Mouse (Mus musculus) embryonic stem cell, embryonic (primary cell): ENCODE measurements around the gene Gm47985.
"Not testable (repeated sequence)": the region's sequence is repeated elsewhere in the genome, so short reads cannot be mapped to it uniquely, and the experiment has no call there.

ENCODE experiments used
- CTCF ChIA-PET, 4 experiments: fragments of 300-600 bp in 2 of 4; fragments of 350-600 bp in 2 of 4; sonication (Branson Sonifier 250); formaldehyde crosslinking; loops; one replicate each; lab custom pipeline; 2022; ENCODE audit warnings: inconsistent platforms in 2 of 4; lab: Charles Lee
- POLR2A ChIA-PET, 4 experiments: fragments of 300-600 bp in 2 of 4; fragments of 350-600 bp in 2 of 4; sonication (Branson Sonifier 250); formaldehyde crosslinking; loops; one replicate each; lab custom pipeline; 2022; ENCODE audit warnings: antibody characterized with exemption in 4 of 4, inconsistent platforms in 1 of 4; lab: Charles Lee

The Gm47985 gene

DNA sequence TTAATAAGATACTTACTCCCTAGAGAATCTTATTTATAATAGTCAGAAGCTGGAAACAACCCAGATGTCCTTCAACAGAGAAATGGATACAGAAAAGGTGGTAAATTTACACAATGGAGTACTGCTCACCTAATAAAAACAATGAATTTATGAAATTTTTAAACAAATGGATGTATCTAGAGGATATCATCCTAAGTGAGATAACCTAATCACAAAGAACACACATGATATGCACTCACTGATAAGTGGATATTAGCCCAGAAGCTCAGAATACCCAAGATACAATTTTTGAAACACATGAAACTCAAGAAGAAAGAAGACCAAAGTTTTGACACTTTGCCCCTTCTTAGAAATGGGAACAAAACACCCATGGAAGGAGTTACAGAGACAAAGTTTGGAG is 26.6 kb downstream of the Gm47985 start:
- CTCF ChIA-PET, POLR2A ChIA-PET: not testable (repeated sequence)

- CTCF ChIA-PET, POLR2A ChIA-PET: not testable (repeated sequence)
Observed at GRCm38 (mm10) chr1:151209824-151210355, 27.6 kb downstream of the Gm47985 start, which contains the start of gene Gm47996. TSS of gene Gm47996 (plus strand) at chr1:151210131.

DNA sequence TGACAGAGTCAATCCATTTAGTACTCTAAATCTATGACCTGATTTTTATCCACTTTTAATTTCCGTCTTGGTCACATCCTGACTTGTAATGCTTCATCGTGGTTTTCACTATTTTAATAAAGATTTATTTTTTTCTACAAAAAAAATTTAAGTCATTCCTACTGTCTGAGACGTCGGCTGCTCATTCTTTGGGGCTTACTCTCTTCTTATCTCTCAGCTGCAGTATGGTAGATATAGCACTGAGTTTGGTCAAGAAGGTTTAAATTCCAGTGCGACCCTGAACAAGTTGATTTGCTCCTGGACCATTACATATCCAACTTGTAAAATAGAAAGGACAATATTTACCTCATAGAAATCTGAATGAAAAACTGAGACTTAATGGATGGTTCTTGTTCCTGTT is 29.3 kb downstream of the Gm47985 start:
- POLR2A ChIA-PET = interaction anchor here in 1 of 4 experiments (1.3 kb wide), 1 partner anchor 25 kb away, joined by 3 read pairs; no protein-coding TSS in a partner anchor
- CTCF ChIA-PET = not testable (repeated sequence)

- CTCF ChIA-PET = no interaction called here
Observed at GRCm38 (mm10) chr1:151214862-151215261, 32.5 kb downstream of the Gm47985 start.

DNA sequence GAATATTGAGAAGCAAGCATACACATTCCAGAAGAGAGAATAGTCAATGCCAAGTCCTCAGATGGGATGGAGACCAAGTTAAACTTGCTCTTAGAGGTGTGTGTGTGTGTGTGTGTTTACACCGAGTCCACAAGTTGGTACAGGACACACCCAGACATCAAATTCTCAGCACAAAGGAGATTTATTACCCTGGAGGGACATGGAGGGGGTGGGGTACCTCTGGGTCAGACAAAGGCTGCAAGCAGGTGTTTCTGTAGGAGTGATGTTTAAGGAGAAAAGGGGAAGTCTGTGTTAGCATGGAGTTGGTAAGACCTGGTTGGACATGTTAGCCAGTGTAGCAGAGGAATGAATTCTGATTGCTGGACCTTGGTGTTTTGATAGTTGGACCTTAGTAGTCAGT is 33.6 kb downstream of the Gm47985 start:
- CTCF ChIA-PET = no interaction called here
- POLR2A ChIA-PET = interaction anchor here in 1 of 4 experiments (0.5 kb wide), 1 partner anchor 35 kb away, joined by 3 read pairs; no protein-coding TSS in a partner anchor

More at GRCm38 (mm10) chr1:151214862-151215261, 32.5 kb downstream of the Gm47985 start:
- POLR2A ChIA-PET = interaction anchor here in 2 of 4 experiments (0.5 to 1.6 kb wide), 4 partner anchors 28 to 1329 kb away, joined by 3 to 6 read pairs (median 4); no protein-coding TSS in a partner anchor

GRCm38 (mm10) chr1:151216417-151216816 is 34.1 kb downstream of the Gm47985 start:
- ChIA-PET POLR2A (no interaction called here), CTCF (no interaction called here)

DNA sequence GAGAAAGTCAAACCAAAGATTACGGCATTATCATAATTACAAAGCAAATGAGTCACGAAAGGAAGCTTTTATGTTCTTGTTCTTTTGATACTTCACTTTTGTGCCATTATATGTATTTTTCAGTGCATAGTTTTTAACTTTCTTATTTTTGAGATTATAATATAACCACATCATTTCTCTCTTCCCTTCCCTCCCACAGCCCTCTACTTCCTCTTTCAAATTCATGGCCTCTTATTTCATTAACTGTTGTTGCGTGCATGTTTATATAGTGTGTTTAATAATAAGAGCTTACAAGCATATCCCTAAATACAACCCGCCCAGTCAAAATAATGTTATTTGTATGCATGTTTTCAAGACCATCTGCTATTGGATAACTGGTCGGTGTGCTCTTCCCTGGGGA is 36.7 kb downstream of the Gm47985 start:
- ChIA-PET POLR2A (no interaction called here), CTCF (no interaction called here)

GRCm38 (mm10) chr1:151220098-151220497 is 37.8 kb downstream of the Gm47985 start:
- CTCF ChIA-PET = no interaction called here
- POLR2A ChIA-PET = interaction anchor here in 1 of 4 experiments (1.0 kb wide), 1 partner anchor 12 kb away, joined by 3 read pairs; no protein-coding TSS in a partner anchor

DNA sequence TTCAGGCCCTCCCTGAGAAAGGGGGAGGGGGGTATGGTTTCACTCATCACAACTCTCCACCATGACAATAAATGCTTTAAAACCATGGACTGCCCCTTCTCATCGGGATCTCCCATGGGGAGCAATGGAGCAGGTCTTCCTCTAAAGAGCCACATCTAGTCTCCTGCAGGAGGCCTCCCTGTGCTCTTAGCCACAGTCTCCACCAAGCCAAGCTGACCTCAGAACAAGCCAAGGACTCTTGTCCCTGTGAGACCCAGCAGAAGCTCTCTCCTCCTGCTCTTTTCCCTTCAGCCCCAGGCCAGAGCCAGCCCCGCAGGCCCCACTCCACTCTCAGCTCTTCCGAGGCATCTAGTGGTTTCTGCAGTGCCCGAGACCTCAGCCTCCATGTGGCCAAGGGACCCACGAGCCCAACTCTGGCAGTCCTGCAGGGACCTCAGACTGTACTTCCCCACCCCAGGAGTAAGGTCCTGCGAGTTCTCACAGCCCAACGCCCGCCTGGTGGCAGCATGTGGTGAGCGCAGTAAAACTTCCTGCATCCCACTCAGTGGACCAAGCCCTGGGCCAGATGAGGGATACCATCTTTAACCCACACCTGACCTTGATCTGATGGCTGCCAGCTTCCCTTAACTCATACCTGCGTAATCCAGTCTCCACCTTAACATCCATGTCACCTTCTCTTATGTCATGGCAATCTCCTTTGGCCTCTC is 40.4 kb downstream of the Gm47985 start:
- ChIA-PET CTCF (interaction anchor here in 1 of 4 experiments (0.5 kb wide), 1 partner anchor 92 kb away, joined by 3 read pairs; no protein-coding TSS in a partner anchor), POLR2A (interaction anchor here in 1 of 4 experiments (2.0 kb wide), 1 partner anchor 13 kb away, joined by 5 read pairs; no protein-coding TSS in a partner anchor)

DNA sequence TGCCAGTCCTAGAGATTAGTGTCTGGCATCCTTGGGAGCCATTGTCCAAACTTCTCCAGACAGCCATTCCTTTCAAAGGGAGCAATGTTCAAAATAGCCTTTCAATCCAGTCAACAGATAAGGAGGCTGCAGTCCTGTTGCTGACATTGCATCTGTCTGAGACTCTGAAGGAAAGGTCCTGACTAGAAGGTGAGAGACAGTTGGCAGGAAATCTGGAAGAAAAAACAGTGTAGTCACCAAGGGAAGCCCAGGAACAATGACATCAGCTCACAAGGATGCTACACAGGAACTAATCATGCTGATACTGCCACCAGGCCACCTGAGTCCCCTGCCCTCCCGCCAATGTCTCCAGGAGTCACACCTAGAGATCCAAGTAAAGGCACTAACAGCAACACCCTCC is 41.0 kb downstream of the Gm47985 start:
- ChIA-PET POLR2A (no interaction called here), CTCF (no interaction called here)

DNA sequence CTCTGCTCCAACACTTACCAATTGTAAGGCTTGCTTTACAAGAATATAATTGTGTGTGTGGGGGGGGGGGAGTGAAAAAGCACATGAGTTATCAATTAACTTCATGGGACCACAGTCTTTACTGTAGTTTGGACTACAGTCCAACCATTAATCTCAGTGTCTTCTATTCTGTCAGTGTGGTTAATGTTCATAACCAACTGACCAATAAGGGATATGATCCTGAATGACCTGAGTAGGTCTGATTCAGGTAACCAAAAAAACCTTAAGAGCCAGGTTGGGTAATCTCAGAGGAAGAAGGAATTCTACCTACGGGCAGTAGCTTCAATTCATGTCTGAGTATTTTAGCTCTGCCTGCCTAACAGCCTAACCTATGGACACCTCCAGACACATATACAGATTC is 42.2 kb downstream of the Gm47985 start:
- ChIA-PET CTCF (no interaction called here), POLR2A (interaction anchor here in 2 of 4 experiments (0.9 to 1.0 kb wide), 2 partner anchors 9 to 47 kb away, joined by 3 to 4 read pairs; no protein-coding TSS in a partner anchor)

DNA sequence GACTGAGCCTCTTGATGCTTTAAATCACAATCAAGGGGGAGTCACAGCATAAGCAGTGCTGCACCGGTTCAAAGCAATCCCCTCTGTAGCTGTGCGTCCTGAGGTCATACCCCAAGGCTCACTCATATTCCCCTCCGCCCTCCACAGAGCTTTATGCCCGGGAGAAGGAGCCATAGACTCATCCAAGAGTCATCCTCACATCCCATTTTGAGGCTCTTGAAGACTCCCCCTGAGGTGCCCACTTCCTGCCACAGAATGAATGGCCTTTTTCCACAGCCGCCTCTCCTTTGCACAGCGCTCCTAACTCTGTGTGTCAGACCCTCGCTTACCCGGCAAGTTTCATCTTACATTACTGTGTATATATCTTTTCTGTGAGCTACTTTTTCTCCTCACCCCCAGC is 45.2 kb downstream of the Gm47985 start:
- CTCF ChIA-PET = interaction anchor here in 1 of 4 experiments (0.5 kb wide), 1 partner anchor 55 kb away, joined by 5 read pairs; no protein-coding TSS in a partner anchor
- POLR2A ChIA-PET = interaction anchor here in 1 of 4 experiments (0.9 kb wide), 1 partner anchor 63 kb away, joined by 3 read pairs; no protein-coding TSS in a partner anchor

DNA sequence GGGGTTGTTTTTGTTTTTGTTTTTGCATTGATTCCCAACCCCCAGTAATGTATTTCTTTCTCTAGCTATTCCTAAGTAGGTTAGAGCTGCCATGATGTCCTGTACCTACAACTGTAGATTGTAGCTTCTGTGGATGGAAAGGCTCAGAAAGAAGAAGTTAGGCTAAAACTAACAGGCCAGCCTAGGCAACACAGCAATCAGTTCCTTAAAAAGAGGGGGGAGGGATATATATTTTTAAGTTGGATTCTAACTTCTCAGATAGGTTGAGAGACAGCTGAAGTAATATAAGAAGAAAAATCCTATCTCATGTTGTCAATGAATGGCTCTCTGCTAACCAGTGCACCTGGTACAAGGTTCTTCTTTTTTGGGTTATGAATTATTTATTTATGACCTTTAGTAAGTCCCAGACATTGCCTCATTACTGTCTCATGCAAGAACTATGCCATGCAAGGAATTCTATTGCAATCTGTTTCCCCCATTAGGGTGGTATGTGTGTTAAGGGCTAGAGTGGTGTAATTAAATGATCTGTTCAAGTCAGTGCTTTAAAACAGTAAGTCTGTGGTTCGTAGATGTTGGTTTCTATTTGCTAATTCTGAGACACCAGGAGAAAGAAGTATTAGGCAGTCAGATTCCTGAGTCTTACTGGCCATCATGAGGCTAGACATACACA is 46.1 kb downstream of the Gm47985 start:
- CTCF ChIA-PET = no interaction called here
- POLR2A ChIA-PET = interaction anchor here in 2 of 4 experiments (0.6 to 0.9 kb wide), 3 partner anchors 62 to 200 kb away, joined by 3 to 5 read pairs (median 3); no protein-coding TSS in a partner anchor

DNA sequence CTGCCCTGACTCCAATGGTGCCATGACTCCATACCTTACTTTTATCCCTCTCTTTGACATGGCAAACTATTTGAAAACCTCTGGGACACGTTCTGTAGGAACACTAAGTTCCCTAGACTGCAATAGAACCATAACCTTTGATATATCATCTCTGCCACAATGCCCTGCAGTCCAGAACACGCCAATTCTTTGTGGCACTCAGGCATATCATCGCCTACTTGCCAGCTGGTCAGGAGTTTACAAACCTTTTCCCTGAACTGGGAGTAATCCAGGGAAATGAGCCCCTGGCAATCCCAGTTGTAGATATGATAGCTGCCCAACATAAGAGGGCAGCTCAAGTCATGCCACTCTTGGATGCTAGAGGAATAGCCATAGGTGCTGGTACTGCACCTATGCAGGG is 50.0 kb downstream of the Gm47985 start:
- CTCF ChIA-PET = no interaction called here

DNA sequence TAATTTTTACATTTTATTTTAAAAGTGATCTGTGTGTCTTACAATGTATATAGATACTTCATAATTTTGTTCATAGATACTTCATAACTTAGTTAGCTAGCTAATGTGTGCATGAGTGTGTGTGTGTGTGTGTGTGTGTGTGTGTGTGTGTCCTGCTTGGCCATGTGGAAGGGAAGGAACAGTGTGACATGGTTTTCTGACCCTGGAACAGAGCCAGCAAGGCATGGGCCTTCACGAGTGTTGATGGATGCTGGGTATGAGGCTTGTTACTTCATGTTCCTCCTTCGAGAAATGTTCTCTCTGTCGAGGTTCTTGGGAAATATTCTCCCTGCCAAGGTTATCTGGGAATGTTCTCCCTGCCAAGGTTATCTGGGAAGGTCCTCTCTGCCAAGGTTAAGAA is 51.4 kb downstream of the Gm47985 start:
- CTCF ChIA-PET = no interaction called here
- POLR2A ChIA-PET = interaction anchor here in 2 of 4 experiments (1.1 to 2.8 kb wide), 2 partner anchors 9 to 17 kb away, joined by 3 to 11 read pairs; no protein-coding TSS in a partner anchor

More for the DNA sequence above, 50.0 kb downstream of the Gm47985 start:
- POLR2A ChIA-PET = interaction anchor here in 1 of 4 experiments (1.1 to 1.8 kb wide), 2 partner anchors 8 to 12 kb away, joined by 3 read pairs; no protein-coding TSS in a partner anchor
